Mouse (Mus musculus): ENCODE results near the gene Gm13696. TPM values are rescaled to one million over a fixed set of nuclear protein-coding genes. Genes with fewer than 3 reads are reported as not detected.

Gene Gm13696
- not detected for polyA plus RNA-seq (2015; fragmentation: Illumina TruSeq; extraction: RNeasy Lipid Tissue Mini Kit (QIAGEN cat#74804); ENCODE audit: low read depth, low replicate concordance)

GRCm38 (mm10) chr2:83972823-83973222 lies at the start of gene Gm13696:
Gene Gm13696, plus strand, starts transcription at chr2:83973123.

GRCm38 (mm10) chr2:83940931-83941361 lies 32.0 kb upstream of the Gm13696 start, which contains the start of gene Zswim2:
Gene Zswim2, minus strand, starts transcription at chr2:83941228.

GRCm38 (mm10) chr2:83955393-83955792 lies 17.5 kb upstream of the Gm13696 start, which contains the start of gene Gm13698:
Gene Gm13698, plus strand, starts transcription at chr2:83955693.

GRCm38 (mm10) chr2:83961203-83961602 lies 11.7 kb upstream of the Gm13696 start, which contains the start of gene Gm13693:
Gene Gm13693, plus strand, starts transcription at chr2:83961503.

GRCm38 (mm10) chr2:83967013-83967412 lies 5.9 kb upstream of the Gm13696 start, which contains the start of gene Gm13695:
Gene Gm13695, plus strand, starts transcription at chr2:83967313.

GRCm38 (mm10) chr2:83978633-83979032 lies 5.7 kb downstream of the Gm13696 start, which contains the start of gene Gm13694:
Gene Gm13694, plus strand, starts transcription at chr2:83978933.

GRCm38 (mm10) chr2:83984443-83984842 lies 11.5 kb downstream of the Gm13696 start, which contains the start of gene Gm13697:
Gene Gm13697, plus strand, starts transcription at chr2:83984743.

GRCm38 (mm10) chr2:83990253-83990652 lies 17.3 kb downstream of the Gm13696 start, which contains the start of gene Gm13691:
Gene Gm13691, plus strand, starts transcription at chr2:83990553.

Other genes starting within 250 kb of the Gm13696 start
- 46.4 TPM for gene Itgav, start 248.7 kb upstream of the Gm13696 start, polyA plus RNA-seq (2015; fragmentation: Illumina TruSeq; extraction: RNeasy Lipid Tissue Mini Kit (QIAGEN cat#74804); ENCODE audit: low read depth, low replicate concordance)
- gene Fam171b, start 160.5 kb upstream of the Gm13696 start, polyA plus RNA-seq (2015; fragmentation: Illumina TruSeq; extraction: RNeasy Lipid Tissue Mini Kit (QIAGEN cat#74804); ENCODE audit: low read depth, low replicate concordance): 170 TPM
- gene Zswim2, start 31.9 kb upstream of the Gm13696 start, polyA plus RNA-seq (2015; fragmentation: Illumina TruSeq; extraction: RNeasy Lipid Tissue Mini Kit (QIAGEN cat#74804); ENCODE audit: low read depth, low replicate concordance): not detected
- not detected for gene Gm13698, start 17.4 kb upstream of the Gm13696 start, polyA plus RNA-seq (2015; fragmentation: Illumina TruSeq; extraction: RNeasy Lipid Tissue Mini Kit (QIAGEN cat#74804); ENCODE audit: low read depth, low replicate concordance)
- not detected for gene Gm13693, start 11.6 kb upstream of the Gm13696 start, polyA plus RNA-seq (2015; fragmentation: Illumina TruSeq; extraction: RNeasy Lipid Tissue Mini Kit (QIAGEN cat#74804); ENCODE audit: low read depth, low replicate concordance)
- gene Gm13695, start 5.8 kb upstream of the Gm13696 start, polyA plus RNA-seq (2015; fragmentation: Illumina TruSeq; extraction: RNeasy Lipid Tissue Mini Kit (QIAGEN cat#74804); ENCODE audit: low read depth, low replicate concordance): not detected
- gene Gm13694, start 5.8 kb downstream of the Gm13696 start, polyA plus RNA-seq (2015; fragmentation: Illumina TruSeq; extraction: RNeasy Lipid Tissue Mini Kit (QIAGEN cat#74804); ENCODE audit: low read depth, low replicate concordance): not detected
- gene Gm13697, start 11.6 kb downstream of the Gm13696 start, polyA plus RNA-seq (2015; fragmentation: Illumina TruSeq; extraction: RNeasy Lipid Tissue Mini Kit (QIAGEN cat#74804); ENCODE audit: low read depth, low replicate concordance): not detected
- gene Gm13691, start 17.4 kb downstream of the Gm13696 start, polyA plus RNA-seq (2015; fragmentation: Illumina TruSeq; extraction: RNeasy Lipid Tissue Mini Kit (QIAGEN cat#74804); ENCODE audit: low read depth, low replicate concordance): not detected